Mouse (Mus musculus): ENCODE measurements around the gene Kit. TPM values are rescaled to one million over a fixed set of nuclear protein-coding genes. Genes with fewer than 3 reads are reported as not detected.

Kit gene
- total and polyA plus RNA-seq, 2 experiments = 2.4 to 4.0 TPM

DNA sequence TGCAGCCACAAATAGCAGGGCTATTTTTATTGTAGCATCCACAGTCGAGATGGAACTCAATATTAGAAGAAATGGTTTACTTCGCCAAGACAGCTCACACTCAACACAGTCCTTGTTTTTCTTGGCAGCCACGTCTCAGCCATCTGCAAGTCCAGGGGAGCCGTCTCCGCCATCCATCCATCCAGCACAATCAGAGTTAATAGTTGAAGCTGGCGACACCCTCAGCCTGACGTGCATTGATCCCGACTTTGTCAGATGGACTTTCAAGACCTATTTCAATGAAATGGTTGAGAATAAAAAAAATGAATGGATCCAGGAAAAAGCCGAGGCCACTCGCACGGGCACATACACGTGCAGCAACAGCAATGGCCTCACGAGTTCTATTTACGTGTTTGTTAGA, 32.2 kb downstream of the Kit start:
- 84% methylated on average over 14 of the region's 14 CpGs for WGBS
- no peaks in the 10 kb centered on the region for H3K4me1 ChIP-seq (ENCODE audit: control insufficient read depth, insufficient read depth, low read length)
- DNase-seq (ENCODE audit: extremely low read depth, low read depth, low spot score) = no peak
- no peaks in the 10 kb centered on the region for H3K79me2 ChIP-seq (ENCODE audit: control insufficient read depth, insufficient read depth, low read length)
- no peaks in the 10 kb centered on the region for H3K27me3 ChIP-seq (ENCODE audit: control insufficient read depth, insufficient read depth, low read length)
- no peaks in the 10 kb centered on the region for H3K36me3 ChIP-seq (ENCODE audit: control insufficient read depth, insufficient read depth, low read length)
- no peak overlapping the region for H3K9ac ChIP-seq (ENCODE audit: low read depth, low read length)
- H3K4me3 ChIP-seq (ENCODE audit: insufficient read depth, low read depth, low read length) = no peak overlapping the region
- no peak overlapping the region for H3K27ac ChIP-seq (replicated peaks; ENCODE audit: insufficient read depth, low read depth, low read length)
- no peak for TF ChIP-seq CTCF (IDR thresholded peaks at IDR 0.05; ENCODE audit: low read depth, low read length)

DNA sequence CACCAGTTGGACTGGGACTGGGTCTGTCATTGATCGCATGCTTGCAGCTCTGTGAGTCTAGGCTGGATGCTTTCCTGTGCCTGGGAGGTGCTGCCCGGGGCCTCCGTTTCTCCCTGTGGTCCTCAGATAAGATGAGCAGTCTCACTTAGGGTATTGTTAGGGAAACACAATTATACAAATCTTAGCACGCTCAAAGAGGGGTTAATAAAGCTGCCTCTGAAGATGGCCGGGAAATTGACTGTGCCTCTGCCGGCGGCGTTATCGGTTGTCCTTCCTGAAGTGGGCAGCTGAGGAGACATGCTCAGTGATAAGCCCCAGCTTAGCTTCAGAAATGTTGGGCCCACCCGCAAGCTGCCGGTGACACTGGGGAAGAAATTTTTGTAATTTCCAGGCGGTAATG, 33.3 kb downstream of the Kit start:
- Histone ChIP-seq H3K36me3 (ENCODE audit: control insufficient read depth, insufficient read depth, low read length) (no peaks in the 10 kb centered on the region), H3K27ac (replicated peaks; ENCODE audit: insufficient read depth, low read depth, low read length) (no peak overlapping the region), H3K4me1 (ENCODE audit: control insufficient read depth, insufficient read depth, low read length) (no peaks in the 10 kb centered on the region), H3K27me3 (ENCODE audit: control insufficient read depth, insufficient read depth, low read length) (no peaks in the 10 kb centered on the region), H3K9ac (ENCODE audit: low read depth, low read length) (no peak overlapping the region), H3K4me3 (ENCODE audit: insufficient read depth, low read depth, low read length) (no peak overlapping the region), H3K79me2 (ENCODE audit: control insufficient read depth, insufficient read depth, low read length) (no peaks in the 10 kb centered on the region)
- 73% methylated on average over 12 of the region's 12 CpGs for WGBS
- no peak for DNase-seq (ENCODE audit: extremely low read depth, low read depth, low spot score)
- TF ChIP-seq CTCF (IDR thresholded peaks at IDR 0.05; ENCODE audit: low read depth, low read length) (no peak), POLR2A (IDR thresholded peaks at IDR 0.05; ENCODE audit: extremely low read depth, insufficient read depth, low read length) (no peak)

DNA sequence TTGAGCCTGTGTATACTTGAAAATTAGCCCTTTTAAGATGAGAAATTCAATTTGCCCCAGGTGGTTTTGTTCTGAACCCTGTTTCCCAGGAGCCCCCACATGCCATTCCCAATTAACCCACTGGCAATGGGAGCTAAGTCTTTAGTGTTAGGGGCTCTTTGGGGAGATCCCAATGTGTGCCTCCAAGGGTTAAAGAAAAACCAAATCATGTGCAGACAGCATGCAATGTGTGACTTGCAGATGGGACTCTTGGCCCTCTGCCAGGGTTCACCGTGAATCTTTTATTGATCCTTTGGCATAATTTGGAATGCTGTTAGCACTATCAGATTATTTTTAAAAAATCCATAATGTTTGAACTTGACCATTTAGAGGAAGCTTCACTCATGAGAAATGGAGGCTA, 37.7 kb downstream of the Kit start:
- H3K36me3 ChIP-seq (ENCODE audit: control insufficient read depth, insufficient read depth, low read length) = no peaks in the 10 kb centered on the region
- no peaks in the 10 kb centered on the region for H3K79me2 ChIP-seq (ENCODE audit: control insufficient read depth, insufficient read depth, low read length)
- TF ChIP-seq POLR2A (IDR thresholded peaks at IDR 0.05; ENCODE audit: extremely low read depth, insufficient read depth, low read length) = no peak
- no peak for TF ChIP-seq CTCF (IDR thresholded peaks at IDR 0.05; ENCODE audit: low read depth, low read length)
- H3K27ac ChIP-seq (replicated peaks; ENCODE audit: insufficient read depth, low read depth, low read length) = no peak overlapping the region
- no peak overlapping the region for H3K4me3 ChIP-seq (ENCODE audit: insufficient read depth, low read depth, low read length)
- WGBS = 15% methylated on average over 1 of the region's 1 CpGs
- no peaks in the 10 kb centered on the region for H3K27me3 ChIP-seq (ENCODE audit: control insufficient read depth, insufficient read depth, low read length)
- H3K4me1 ChIP-seq (ENCODE audit: control insufficient read depth, insufficient read depth, low read length) = no peaks in the 10 kb centered on the region
- DNase-seq (ENCODE audit: extremely low read depth, low read depth, low spot score) = peak; percentile 24
- H3K9ac ChIP-seq (ENCODE audit: low read depth, low read length) = no peak overlapping the region

DNA sequence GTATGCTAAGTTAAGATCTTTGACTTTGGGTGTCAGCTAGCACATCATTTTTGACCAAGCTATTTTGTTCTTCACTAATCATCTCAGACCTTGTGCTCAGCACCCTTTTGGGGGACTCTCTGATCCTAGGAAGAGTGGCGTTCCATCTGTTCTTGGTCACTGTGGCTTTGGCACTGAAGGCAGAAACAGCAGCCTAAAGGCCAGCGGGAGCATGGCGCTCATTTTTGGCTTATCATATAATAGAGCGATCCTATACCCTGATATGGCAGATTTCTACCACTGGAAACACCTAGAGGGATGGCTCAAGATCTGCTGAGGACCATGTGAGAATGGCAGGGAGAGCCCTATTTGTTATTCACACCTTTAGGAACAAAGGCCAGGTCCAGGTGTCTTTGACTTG, 38.2 kb downstream of the Kit start:
- Histone ChIP-seq H3K27ac (replicated peaks; ENCODE audit: insufficient read depth, low read depth, low read length) (no peak overlapping the region), H3K4me3 (ENCODE audit: insufficient read depth, low read depth, low read length) (no peak overlapping the region), H3K79me2 (ENCODE audit: control insufficient read depth, insufficient read depth, low read length) (no peaks in the 10 kb centered on the region), H3K36me3 (ENCODE audit: control insufficient read depth, insufficient read depth, low read length) (no peaks in the 10 kb centered on the region), H3K27me3 (ENCODE audit: control insufficient read depth, insufficient read depth, low read length) (no peaks in the 10 kb centered on the region), H3K4me1 (ENCODE audit: control insufficient read depth, insufficient read depth, low read length) (no peaks in the 10 kb centered on the region), H3K9ac (ENCODE audit: low read depth, low read length) (no peak overlapping the region)
- 97% methylated on average over 4 of the region's 4 CpGs for WGBS
- TF ChIP-seq CTCF (IDR thresholded peaks at IDR 0.05; ENCODE audit: low read depth, low read length) = no peak
- no peak for TF ChIP-seq POLR2A (IDR thresholded peaks at IDR 0.05; ENCODE audit: extremely low read depth, insufficient read depth, low read length)
- DNase-seq (ENCODE audit: extremely low read depth, low read depth, low spot score) = no peak

DNA sequence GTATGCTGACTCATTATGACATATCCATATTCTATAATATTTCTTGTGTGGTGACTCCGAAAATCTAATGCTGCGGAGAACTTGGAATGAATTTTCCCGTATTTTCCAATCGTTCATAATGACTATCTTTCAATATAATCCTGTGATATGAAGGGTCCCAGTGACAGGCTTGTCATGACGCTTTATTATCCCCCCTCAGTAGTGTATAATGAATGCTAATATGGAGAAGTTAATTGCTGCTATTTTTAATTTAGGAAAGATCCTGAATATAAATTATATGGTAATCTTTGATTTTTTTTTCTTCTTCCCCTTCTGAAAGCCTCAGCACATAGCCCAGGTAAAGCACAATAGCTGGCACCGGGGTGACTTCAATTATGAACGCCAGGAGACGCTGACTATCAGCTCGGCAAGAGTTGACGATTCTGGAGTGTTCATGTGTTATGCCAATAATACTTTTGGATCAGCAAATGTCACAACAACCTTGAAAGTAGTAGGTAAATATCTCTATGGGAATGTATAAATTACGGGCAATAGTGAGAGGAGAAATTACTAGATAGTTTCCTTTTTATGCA, 40.4 kb downstream of the Kit start:
- WGBS = 94% methylated on average over 11 of the region's 11 CpGs
- no peak overlapping the region for H3K27ac ChIP-seq (replicated peaks; ENCODE audit: insufficient read depth, low read depth, low read length)

DNA sequence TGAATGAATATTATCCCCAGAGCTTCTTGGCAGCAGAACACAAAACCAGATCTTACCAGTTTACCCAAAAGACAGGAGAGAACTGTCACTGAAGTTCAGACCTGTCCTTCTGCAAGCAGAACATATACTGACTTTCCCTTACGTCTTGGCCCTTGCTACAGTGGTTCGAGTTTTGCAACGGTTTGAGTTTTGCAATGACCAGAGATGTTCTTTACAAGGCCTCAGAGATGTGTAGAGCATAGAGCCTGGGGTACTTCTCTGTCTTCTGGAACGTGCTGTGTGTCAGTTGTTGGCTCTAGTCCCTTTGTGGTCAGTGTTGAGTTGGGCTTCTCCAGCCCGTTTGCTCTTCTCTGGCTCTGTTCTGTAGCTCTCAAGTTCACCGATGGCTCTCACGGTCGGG, 40.9 kb downstream of the Kit start:
- 87% methylated on average over 8 of the region's 8 CpGs for WGBS
- Histone ChIP-seq H3K79me2 (ENCODE audit: control insufficient read depth, insufficient read depth, low read length) (no peaks in the 10 kb centered on the region), H3K36me3 (ENCODE audit: control insufficient read depth, insufficient read depth, low read length) (no peaks in the 10 kb centered on the region), H3K4me3 (ENCODE audit: insufficient read depth, low read depth, low read length) (no peak overlapping the region), H3K27ac (replicated peaks; ENCODE audit: insufficient read depth, low read depth, low read length) (no peak overlapping the region), H3K4me1 (ENCODE audit: control insufficient read depth, insufficient read depth, low read length) (no peaks in the 10 kb centered on the region), H3K9ac (ENCODE audit: low read depth, low read length) (no peak overlapping the region), H3K27me3 (ENCODE audit: control insufficient read depth, insufficient read depth, low read length) (no peaks in the 10 kb centered on the region)
- TF ChIP-seq CTCF (IDR thresholded peaks at IDR 0.05; ENCODE audit: low read depth, low read length) (no peak), POLR2A (IDR thresholded peaks at IDR 0.05; ENCODE audit: extremely low read depth, insufficient read depth, low read length) (no peak)
- no peak for DNase-seq (ENCODE audit: extremely low read depth, low read depth, low spot score)

More for the DNA sequence above, 40.4 kb downstream of the Kit start:
- Histone ChIP-seq H3K79me2 (ENCODE audit: control insufficient read depth, insufficient read depth, low read length) (no peaks in the 10 kb centered on the region), H3K9ac (ENCODE audit: low read depth, low read length) (no peak overlapping the region), H3K36me3 (ENCODE audit: control insufficient read depth, insufficient read depth, low read length) (no peaks in the 10 kb centered on the region), H3K4me1 (ENCODE audit: control insufficient read depth, insufficient read depth, low read length) (no peaks in the 10 kb centered on the region), H3K27me3 (ENCODE audit: control insufficient read depth, insufficient read depth, low read length) (no peaks in the 10 kb centered on the region), H3K4me3 (ENCODE audit: insufficient read depth, low read depth, low read length) (no peak overlapping the region)
- DNase-seq (ENCODE audit: extremely low read depth, low read depth, low spot score) = no peak
- TF ChIP-seq POLR2A (IDR thresholded peaks at IDR 0.05; ENCODE audit: extremely low read depth, insufficient read depth, low read length) = no peak

Data from liver, adult 2 months (tissue).